Mouse (Mus musculus) thymus, adult 2 months (tissue): ENCODE results near the gene Tfrc. TPM values are rescaled to one million over a fixed set of nuclear protein-coding genes. Genes with fewer than 3 reads are reported as not detected.
A peak's percentile ranks its signal among the peaks of the same experiment; 100 is the strongest.

ENCODE experiments used
- DNase-seq: peaks from one replicate; pipeline ENCODE4 v3.0.0; 2021
- H3K27ac ChIP-seq: fragments of 200-500 bp; 2 replicates; pipeline ENCODE4 v1.5.1; 2012; ENCODE audit warnings: low read length, control low read depth; ENCODE audit not compliant: control insufficient read depth, insufficient read depth
- H3K27me3 ChIP-seq: fragments of 200-500 bp; 2 replicates; pipeline ENCODE4 v1.6.1; 2012; ENCODE audit warnings: mild to moderate bottlenecking, low read length, moderate library complexity, mixed read lengths; ENCODE audit not compliant: control insufficient read depth, insufficient read depth
- H3K36me3 ChIP-seq: fragments of 200-500 bp; 2 replicates; pipeline ENCODE4 v1.6.1; 2012; ENCODE audit warnings: mild to moderate bottlenecking, low read length, moderate library complexity; ENCODE audit not compliant: control insufficient read depth, insufficient read depth
- H3K4me1 ChIP-seq: fragments of 200-500 bp; replicated peaks from 2 replicates; pipeline ENCODE4 v1.6.1; 2012; ENCODE audit warnings: low read length; ENCODE audit not compliant: control insufficient read depth, insufficient read depth
- H3K4me3 ChIP-seq: fragments of 200-500 bp; 2 replicates; pipeline ENCODE4 v1.5.1; 2012; ENCODE audit warnings: mild to moderate bottlenecking, low read length, control low read depth, moderate library complexity; ENCODE audit not compliant: control insufficient read depth, insufficient read depth
- CTCF ChIP-seq: fragments of 200-500 bp; IDR thresholded peaks from 2 replicates; pipeline ENCODE4 v1.5.1; 2012; ENCODE audit warnings: mild to moderate bottlenecking, control low read depth, low read length, moderate library complexity, borderline replicate concordance; ENCODE audit not compliant: control insufficient read depth, poor library complexity, insufficient read depth; ENCODE audit errors: extremely low read depth
- POLR2A ChIP-seq: fragments of 200-500 bp; IDR thresholded peaks from 2 replicates; pipeline ENCODE4 v1.6.1; 2012; ENCODE audit warnings: mild to moderate bottlenecking, low read length, control low read depth, moderate library complexity; ENCODE audit not compliant: control insufficient read depth, poor library complexity, insufficient read depth; ENCODE audit errors: extremely low read depth
- WGBS: fragments of 180-500 bp; shearing (Covaris S2); methylation state at CpG from one replicate; pipeline ENCODE4 v1.1.7; 2018; 5-methylcytosine and 5-hydroxymethylcytosine counted together
- polyA plus RNA-seq: library from polyadenylated mRNA; depleted of rRNA; stranded (reverse); fragments of >200 nt; gene quantifications from 2 replicates; pipeline ENCODE4 v1.2.3, GENCODE M21; 2012; rRNA removed

Tfrc gene
- 11.7 and 14.2 TPM in 2 replicates for polyA plus RNA-seq

DNA sequence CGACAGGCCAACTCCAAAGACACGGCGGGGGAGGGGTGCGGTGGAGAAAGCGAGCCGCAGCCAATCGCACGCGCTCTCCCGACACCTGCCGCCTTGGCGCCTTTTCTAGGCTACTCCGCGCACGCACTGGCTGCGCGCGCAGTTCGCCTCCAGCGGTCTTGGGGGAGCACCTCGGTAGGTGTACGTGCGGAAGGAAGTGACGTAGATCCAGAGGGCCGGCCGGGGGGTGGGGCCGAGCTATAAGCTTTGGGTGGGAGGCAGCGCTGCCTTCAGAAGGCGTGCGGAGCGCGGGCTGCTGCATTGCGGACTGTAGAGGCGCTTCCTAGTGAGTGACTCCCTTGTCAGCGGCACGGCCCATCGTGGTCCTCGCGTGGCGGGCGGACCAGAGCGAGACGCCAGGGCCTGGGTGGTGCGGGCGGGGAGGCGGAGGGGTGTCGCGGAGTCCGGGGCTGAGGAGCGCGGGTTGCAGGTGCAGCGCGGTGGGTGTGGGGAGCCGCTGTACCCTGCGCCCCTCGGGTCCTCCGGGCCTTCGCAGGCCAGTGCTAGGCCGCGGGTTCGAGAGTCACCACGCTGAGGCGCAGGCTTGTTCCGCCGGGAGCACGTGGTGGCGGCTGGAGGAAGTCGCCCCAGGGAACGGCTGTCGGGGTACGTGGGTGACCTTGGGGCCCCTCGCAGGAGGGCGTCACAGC is at the start of gene Tfrc:
Tfrc (plus strand) TSS at position 209 of the 689 bp plus-strand sequence.
- H3K4me3 ChIP-seq: peak within 1 kb of the TSS; percentile 63
- H3K27me3 ChIP-seq: no peaks in the 10 kb centered on the region
- H3K27ac ChIP-seq: peak within 1 kb of the TSS; percentile 29
- no peaks in the 10 kb centered on the region for H3K36me3 ChIP-seq
- peak; percentile 50; the same call in 1 of the 2 replicates for TF ChIP-seq CTCF
- peak; percentile 99 for TF ChIP-seq POLR2A
- H3K4me1 ChIP-seq: peaks cover 3% of the 10 kb centered on the region; the same call in 1 of the 2 replicates
- under 1% methylated on average over 73 of the region's 73 CpGs for WGBS
- peak; percentile 98 for DNase-seq

DNA sequence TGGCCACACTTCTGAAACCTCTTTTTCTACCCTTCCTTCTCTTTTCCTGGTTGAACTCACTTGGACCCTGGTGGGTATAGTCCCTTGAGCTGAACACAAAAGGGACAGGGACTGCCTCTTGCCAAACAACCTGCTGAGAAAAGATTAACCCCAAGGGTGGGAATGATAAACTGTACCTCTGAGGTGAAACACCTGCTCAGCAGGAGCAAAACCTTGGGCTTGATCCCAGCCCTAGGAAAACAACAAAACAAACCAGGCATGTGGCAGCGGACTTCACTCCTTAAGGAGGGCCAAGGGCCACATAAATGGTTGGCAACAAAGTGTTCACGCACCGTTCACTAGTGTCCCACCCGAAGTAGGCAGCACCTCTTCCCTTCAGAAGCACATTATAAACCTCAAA is 49.2 kb upstream of the Tfrc start:
- no peaks in the 10 kb centered on the region for H3K36me3 ChIP-seq
- H3K4me3 ChIP-seq: no peak overlapping the region
- no peaks in the 10 kb centered on the region for H3K27me3 ChIP-seq
- WGBS: 86% methylated on average over 4 of the region's 4 CpGs
- TF ChIP-seq POLR2A (no peak), CTCF (no peak)
- H3K4me1 ChIP-seq: no peaks in the 10 kb centered on the region
- DNase-seq: no peak
- no peak overlapping the region for H3K27ac ChIP-seq

DNA sequence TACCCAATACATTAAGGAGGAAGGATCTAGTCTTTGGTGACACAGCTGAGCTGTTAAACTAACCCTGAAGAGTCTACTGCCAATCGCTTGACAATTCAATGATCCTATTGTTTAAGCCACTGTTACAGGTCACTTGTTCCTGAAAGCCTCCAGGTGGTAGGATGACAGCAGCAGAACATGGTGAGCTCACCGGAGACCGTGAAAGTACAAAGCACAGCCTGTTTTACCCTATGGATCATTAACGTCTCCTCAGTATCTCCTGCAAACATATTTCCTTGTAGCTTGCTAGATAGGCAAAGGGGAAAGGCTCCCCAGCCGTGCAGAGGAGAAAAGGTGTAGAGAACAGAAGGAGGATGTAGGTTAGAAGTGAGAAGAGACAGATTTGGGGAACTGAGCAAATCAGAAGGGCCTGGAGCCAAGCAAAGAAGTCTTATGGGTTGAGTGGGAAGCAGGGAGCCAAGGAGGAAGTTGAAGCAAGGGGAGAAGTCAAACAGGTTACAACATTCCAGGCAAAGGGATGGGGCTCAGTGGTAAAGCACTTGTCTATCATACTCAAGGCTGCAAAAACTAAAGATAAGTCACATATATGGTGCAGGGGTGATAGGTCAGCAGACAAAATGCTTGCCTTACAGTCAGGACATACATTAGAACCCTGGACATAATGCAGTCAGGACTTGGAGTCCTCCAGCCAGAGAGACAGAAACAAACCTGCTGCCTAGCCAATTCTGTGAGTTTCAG is 45.5 kb upstream of the Tfrc start:
- DNase-seq: no peak
- Histone ChIP-seq H3K27me3 (no peaks in the 10 kb centered on the region), H3K4me3 (no peak overlapping the region), H3K27ac (no peak overlapping the region), H3K4me1 (no peaks in the 10 kb centered on the region; the same call in 1 of the 2 replicates), H3K36me3 (no peaks in the 10 kb centered on the region)
- TF ChIP-seq CTCF (no peak), POLR2A (no peak)
- WGBS: 92% methylated on average over 5 of the region's 5 CpGs

DNA sequence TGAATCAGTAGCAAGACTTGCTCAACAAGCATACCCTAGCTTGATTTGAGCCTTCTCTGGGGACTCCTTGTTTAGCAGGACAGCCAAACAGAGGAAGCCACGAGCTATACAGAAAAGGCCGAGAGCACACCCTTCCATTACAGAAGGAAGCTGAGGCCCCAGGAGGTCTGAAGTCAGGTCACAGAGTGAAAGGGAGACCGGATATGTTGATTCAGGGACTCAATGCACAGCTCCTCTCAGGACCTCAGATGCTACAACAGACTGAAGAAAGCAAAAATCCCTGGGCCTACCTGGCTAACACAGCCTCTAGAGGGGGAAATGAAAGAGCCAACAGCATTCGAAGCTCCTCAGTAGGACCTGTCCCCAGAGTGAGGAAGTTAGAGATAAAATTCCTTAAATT is 41.4 kb upstream of the Tfrc start:
- TF ChIP-seq CTCF (no peak), POLR2A (no peak)
- no peak for DNase-seq
- H3K27me3 ChIP-seq: no peaks in the 10 kb centered on the region

DNA sequence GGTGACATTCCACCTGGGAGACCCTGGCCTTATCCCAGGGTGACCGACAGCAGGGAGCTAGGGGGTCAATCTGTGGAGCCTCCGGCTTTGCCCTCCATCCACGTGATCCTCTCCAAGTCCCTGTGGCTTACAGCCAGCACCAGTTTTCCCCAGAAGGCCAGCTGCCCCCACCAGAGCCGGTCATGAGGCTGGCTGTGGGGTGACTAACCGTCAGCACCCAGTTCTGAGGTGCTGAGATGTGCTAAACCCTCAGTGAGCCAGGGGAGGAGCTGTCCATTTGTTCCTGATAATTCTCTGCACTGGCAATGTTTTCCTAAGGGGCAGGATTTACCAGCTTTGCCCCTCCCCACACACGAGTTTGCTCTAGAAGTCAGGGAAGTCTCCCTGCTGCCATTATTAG is 40.3 kb upstream of the Tfrc start:
- Histone ChIP-seq H3K36me3 (no peaks in the 10 kb centered on the region), H3K27ac (no peak overlapping the region), H3K27me3 (no peaks in the 10 kb centered on the region), H3K4me3 (no peak overlapping the region), H3K4me1 (no peaks in the 10 kb centered on the region; the same call in 1 of the 2 replicates)
- DNase-seq: no peak
- 92% methylated on average over 6 of the region's 6 CpGs for WGBS
- TF ChIP-seq POLR2A (no peak), CTCF (no peak)

More for the DNA sequence above, 41.4 kb upstream of the Tfrc start:
- H3K27ac ChIP-seq: no peak overlapping the region
- no peaks in the 10 kb centered on the region; the same call in 1 of the 2 replicates for H3K4me1 ChIP-seq
- H3K4me3 ChIP-seq: no peak overlapping the region
- no peaks in the 10 kb centered on the region for H3K36me3 ChIP-seq
- WGBS: 44% methylated on average over 4 of the region's 4 CpGs

DNA sequence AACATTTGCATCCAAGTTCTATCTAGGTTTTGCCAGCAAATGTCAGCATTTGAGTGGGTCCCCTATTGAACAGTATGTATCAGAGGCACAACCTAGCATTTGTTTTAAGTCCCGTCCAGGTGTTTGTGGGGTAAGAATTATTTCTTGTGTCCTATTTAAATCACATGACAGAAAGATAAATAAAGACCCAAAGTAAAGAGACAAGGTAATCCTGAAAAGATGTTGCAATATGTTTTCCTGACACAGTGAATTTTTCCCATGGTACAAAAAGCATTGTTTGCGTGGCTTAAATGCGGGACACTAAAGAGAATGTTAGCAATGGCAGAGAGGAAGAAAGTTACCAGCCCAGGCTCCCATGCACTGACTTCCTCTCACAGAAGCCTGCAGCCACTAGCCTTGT is 38.7 kb upstream of the Tfrc start:
- DNase-seq: no peak
- no peak for TF ChIP-seq POLR2A
- no peak for TF ChIP-seq CTCF
- Histone ChIP-seq H3K4me1 (no peaks in the 10 kb centered on the region; the same call in 1 of the 2 replicates), H3K27me3 (no peaks in the 10 kb centered on the region), H3K4me3 (no peak overlapping the region), H3K27ac (no peak overlapping the region), H3K36me3 (no peaks in the 10 kb centered on the region)
- WGBS: 87% methylated on average over 3 of the region's 3 CpGs
